Mouse (Mus musculus): ENCODE data around the gene Patz1.

GRCm38 (mm10) chr11:3259537-3259936 is 29.1 kb upstream of the Patz1 start:
- no peak for TF ChIP-seq CTCF (IDR thresholded peaks at IDR 0.05; ENCODE audit: control insufficient read depth, insufficient read depth, insufficient replicate concordance, low read depth, low read length)
- TF ChIP-seq POLR2A (IDR thresholded peaks at IDR 0.05; ENCODE audit: control insufficient read depth, low read depth, low read length): no peak
